Mouse (Mus musculus) C2C12 (cell line): ENCODE results near the gene Prrc2a. TPM values are rescaled to one million over a fixed set of nuclear protein-coding genes. Genes with fewer than 3 reads are reported as not detected.

Experiments used
- H3K27me3 ChIP-seq: one replicate; pipeline ENCODE4 v1.6.1; 2011; ENCODE audit not compliant: control insufficient read depth, insufficient read depth, insufficient read length
- H3K36me3 ChIP-seq: one replicate; pipeline ENCODE4 v1.6.1; 2011; ENCODE audit not compliant: control insufficient read depth, insufficient read depth
- H3K4me3 ChIP-seq: one replicate; pipeline ENCODE4 v1.5.1; 2011; ENCODE audit warnings: mild to moderate bottlenecking, control low read depth; ENCODE audit not compliant: poor library complexity, insufficient read depth, severe bottlenecking
- H3K79me2 ChIP-seq: one replicate; pipeline ENCODE4 v1.6.1; 2011; ENCODE audit not compliant: control insufficient read depth, insufficient read depth
- H3K79me3 ChIP-seq: one replicate; pipeline ENCODE4 v1.6.1; 2011; ENCODE audit warnings: low read depth, control low read depth
- H3ac ChIP-seq: one replicate; pipeline ENCODE3; 2011; ENCODE audit warnings: low read depth; ENCODE audit not compliant: control insufficient read depth, insufficient read length
- CEBPB ChIP-seq: IDR thresholded peaks from one replicate; pipeline ENCODE4 v1.6.1; 2011; ENCODE audit warnings: low read depth, mild to moderate bottlenecking, control low read depth, moderate library complexity
- CTCF ChIP-seq: IDR thresholded peaks from one replicate; pipeline ENCODE4 v1.5.1; 2011; ENCODE audit not compliant: control insufficient read depth, insufficient read depth, insufficient read length
- FOSL1 ChIP-seq: IDR thresholded peaks from one replicate; pipeline ENCODE4 v1.8.0; 2011; ENCODE audit warnings: mild to moderate bottlenecking, low read length; ENCODE audit not compliant: poor library complexity, insufficient read depth, severe bottlenecking
- MAX ChIP-seq: IDR thresholded peaks from one replicate; pipeline ENCODE4 v1.6.1; 2011; ENCODE audit warnings: mild to moderate bottlenecking, control low read depth
- MYOD1 ChIP-seq: IDR thresholded peaks from one replicate; pipeline ENCODE4 v1.6.1; 2011; ENCODE audit warnings: low read depth; ENCODE audit not compliant: control insufficient read depth, insufficient read length
- MYOG ChIP-seq: IDR thresholded peaks from one replicate; pipeline ENCODE4 v1.6.1; 2011; ENCODE audit not compliant: control insufficient read depth, insufficient read length; ENCODE audit errors: extremely low read depth
- USF1 ChIP-seq: IDR thresholded peaks from one replicate; pipeline ENCODE4 v1.6.1; 2011; ENCODE audit warnings: low read depth, mild to moderate bottlenecking, control low read depth, moderate library complexity
- polyA plus RNA-seq: library from polyadenylated mRNA; unstranded; fragments of >200 nt; fragmentation: generic; extraction: Trizol; gene quantifications from one replicate; pipeline ENCODE4 v1.2.1, GENCODE M21; 2012; ENCODE audit warnings: missing spikeins

Prrc2a gene
- polyA plus RNA-seq, 1 experiment = 183 TPM

DNA sequence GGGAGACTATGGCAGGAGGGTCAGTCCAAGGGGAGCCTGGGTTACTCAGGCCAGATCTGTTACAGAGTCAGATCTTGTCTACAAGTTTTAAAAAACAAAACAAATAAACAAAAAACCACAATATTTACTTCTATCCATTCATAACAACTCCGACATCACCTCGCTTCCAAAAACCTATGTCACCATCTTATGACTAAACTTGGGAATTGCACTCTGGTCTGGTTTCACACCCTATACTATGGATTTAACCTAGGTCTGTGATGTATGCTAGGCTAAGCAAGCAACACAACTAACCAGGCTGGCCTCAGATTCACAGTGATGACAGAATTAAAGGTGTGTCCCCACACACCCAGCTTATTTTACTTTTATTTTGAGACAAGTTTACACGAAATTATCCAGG lies 58.2 kb downstream of the Prrc2a start:
- Histone ChIP-seq H3K4me3 (no peak overlapping the region), H3ac (no peak overlapping the region), H3K79me2 (no peaks in the 10 kb centered on the region), H3K36me3 (no peaks in the 10 kb centered on the region), H3K27me3 (no peaks in the 10 kb centered on the region), H3K79me3 (no peaks in the 10 kb centered on the region)
- no peak for TF ChIP-seq FOSL1
- no peak for TF ChIP-seq MYOG
- no peak for TF ChIP-seq CTCF
- TF ChIP-seq MAX = no peak
- no peak for TF ChIP-seq USF1
- TF ChIP-seq CEBPB = no peak
- no peak for TF ChIP-seq MYOD1

DNA sequence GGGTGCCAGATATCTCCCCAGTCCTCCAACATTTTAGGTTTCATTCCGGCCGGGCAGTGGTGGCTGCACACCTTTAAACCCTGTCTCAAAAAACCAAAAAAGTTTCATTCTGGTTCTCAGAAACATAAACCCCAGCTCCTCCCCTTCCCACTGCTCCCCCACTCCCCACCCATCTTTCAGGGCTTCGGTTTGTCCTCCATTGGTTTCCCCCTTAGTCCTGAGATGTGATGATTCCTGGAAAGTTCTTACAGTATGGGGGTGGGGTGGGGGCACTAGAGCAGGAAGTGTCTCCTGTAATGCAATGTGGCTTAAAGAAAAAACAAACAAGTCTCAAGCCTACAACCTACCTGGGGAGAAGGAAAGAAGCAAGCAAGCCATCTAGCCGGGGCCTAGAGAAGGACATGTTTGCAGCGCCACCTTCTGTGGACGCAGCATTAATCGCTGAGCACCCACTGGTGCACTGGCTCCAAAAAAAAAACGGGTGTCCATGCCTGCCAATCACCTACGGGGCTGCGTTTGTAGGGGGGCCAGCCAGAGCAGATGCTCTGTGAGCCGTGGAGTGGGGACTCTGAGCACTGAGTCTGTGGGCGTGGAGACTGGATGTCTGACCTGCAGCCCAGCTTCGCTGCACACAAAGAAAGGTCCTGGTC lies 58.8 kb downstream of the Prrc2a start:
- TF ChIP-seq CTCF = peak; percentile 41
- no peak for TF ChIP-seq CEBPB
- peaks cover 4% of the 10 kb centered on the region for H3K36me3 ChIP-seq
- no peaks in the 10 kb centered on the region for H3K27me3 ChIP-seq
- H3K4me3 ChIP-seq = no peak overlapping the region
- H3K79me3 ChIP-seq = no peaks in the 10 kb centered on the region
- H3K79me2 ChIP-seq = no peaks in the 10 kb centered on the region
- H3ac ChIP-seq = peak overlapping the region; percentile 40

DNA sequence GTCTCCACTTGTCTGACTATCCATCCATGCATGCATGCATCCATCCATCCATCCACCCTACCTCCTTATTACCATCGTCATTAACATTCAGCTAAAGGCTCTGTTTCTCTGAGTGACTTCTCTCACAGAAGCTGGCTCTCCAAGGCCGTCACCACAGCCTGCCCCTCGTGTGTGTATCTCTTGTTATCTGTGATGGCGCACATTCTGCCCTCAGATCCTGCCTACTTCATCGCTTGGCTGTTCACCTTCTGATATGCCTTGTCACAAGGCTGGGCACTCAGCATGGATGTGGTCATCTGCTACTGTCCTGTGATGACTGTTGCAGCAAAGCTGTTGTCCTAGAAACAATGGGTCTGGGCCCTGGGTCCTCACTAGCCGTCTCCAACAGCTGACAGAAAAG lies 59.9 kb downstream of the Prrc2a start:
- H3K36me3 ChIP-seq = peaks cover 10% of the 10 kb centered on the region
- no peaks in the 10 kb centered on the region for H3K79me2 ChIP-seq
- no peak for TF ChIP-seq MYOG
- no peak for TF ChIP-seq CEBPB
- no peak for TF ChIP-seq USF1
- no peak for TF ChIP-seq MYOD1
- TF ChIP-seq FOSL1 = no peak
- TF ChIP-seq MAX = no peak
- no peak for TF ChIP-seq CTCF
- H3K27me3 ChIP-seq = no peaks in the 10 kb centered on the region
- no peak overlapping the region for H3ac ChIP-seq
- H3K4me3 ChIP-seq = no peak overlapping the region
- H3K79me3 ChIP-seq = no peaks in the 10 kb centered on the region

DNA sequence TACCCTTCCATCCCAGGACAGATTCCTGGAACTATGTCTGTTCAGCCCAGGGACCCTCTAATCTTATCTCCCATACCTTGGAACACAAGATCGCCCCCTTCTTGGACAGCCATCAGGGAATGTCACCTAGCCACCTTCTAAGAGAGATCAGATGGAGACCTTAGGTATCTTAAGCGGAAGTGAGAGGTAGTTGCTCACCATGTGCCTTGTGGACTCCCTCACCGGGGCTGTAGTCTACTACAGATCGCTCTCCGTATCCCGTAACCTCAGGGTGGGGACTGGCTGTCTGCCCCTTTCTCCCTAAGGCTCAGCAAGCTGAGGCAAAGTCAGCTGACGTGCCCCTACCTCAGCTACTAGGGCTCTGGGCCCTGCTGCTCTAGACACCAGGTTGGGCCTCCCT lies 60.6 kb downstream of the Prrc2a start:
- TF ChIP-seq MYOD1 (no peak), CTCF (no peak), USF1 (no peak), MYOG (no peak), CEBPB (no peak), MAX (no peak), FOSL1 (no peak)
- H3K27me3 ChIP-seq = no peaks in the 10 kb centered on the region
- H3K4me3 ChIP-seq = no peak overlapping the region
- no peaks in the 10 kb centered on the region for H3K79me2 ChIP-seq
- peaks cover 17% of the 10 kb centered on the region for H3K36me3 ChIP-seq
- H3ac ChIP-seq = no peak overlapping the region
- no peaks in the 10 kb centered on the region for H3K79me3 ChIP-seq

DNA sequence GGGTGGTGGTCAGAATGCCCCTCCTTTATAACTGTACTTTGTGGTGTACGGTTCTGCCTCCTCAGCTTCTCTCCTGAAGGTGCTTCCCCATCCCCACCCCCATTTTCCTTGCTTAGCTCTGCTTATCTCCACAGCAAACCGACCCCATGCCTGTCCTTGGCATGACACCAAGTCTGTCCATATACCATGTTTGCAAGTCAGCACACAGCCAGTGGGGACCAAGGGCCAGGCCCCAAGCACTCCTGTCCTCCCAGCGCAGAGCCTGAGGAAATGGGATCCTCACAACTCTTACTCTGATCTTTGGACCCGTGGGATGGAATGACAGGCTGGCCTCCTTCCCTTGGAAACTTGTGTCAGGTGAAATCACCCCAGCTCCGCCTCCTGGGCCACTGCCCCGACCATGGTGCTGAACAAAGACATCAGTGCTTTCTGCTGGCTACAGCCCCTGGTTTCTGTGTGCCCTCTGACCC lies 61.4 kb downstream of the Prrc2a start:
- Histone ChIP-seq H3K36me3 (peaks cover 17% of the 10 kb centered on the region), H3K79me3 (no peaks in the 10 kb centered on the region)

DNA sequence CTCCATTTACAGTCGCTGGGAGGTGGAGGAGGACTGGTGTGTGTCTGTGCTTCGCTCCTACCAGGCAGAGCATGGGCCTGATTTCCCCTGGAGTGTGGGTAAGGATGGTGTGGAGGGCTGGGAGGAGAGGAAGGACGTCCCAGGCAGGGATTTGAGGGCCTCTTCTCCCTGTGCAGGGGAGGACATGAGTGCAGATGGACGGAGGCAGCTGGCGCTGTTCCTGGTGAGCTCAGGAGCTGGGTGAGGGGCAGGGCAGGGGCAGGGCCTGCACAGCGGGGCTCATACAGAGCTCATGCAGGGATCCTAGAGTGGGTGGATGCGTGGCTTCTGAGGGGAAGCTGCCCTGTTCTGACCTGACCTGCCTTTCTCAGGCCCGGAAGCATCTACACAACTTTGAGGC lies 62.4 kb downstream of the Prrc2a start:
- Histone ChIP-seq H3K79me2 (no peaks in the 10 kb centered on the region), H3ac (no peak overlapping the region), H3K36me3 (peaks cover 17% of the 10 kb centered on the region), H3K4me3 (no peak overlapping the region), H3K27me3 (no peaks in the 10 kb centered on the region), H3K79me3 (no peaks in the 10 kb centered on the region)
- TF ChIP-seq CTCF (no peak), MAX (no peak), FOSL1 (no peak), USF1 (no peak), MYOG (no peak), CEBPB (no peak), MYOD1 (no peak)

More for the DNA sequence above, 61.4 kb downstream of the Prrc2a start:
- Histone ChIP-seq H3K79me2 (no peaks in the 10 kb centered on the region), H3K4me3 (no peak overlapping the region), H3ac (no peak overlapping the region), H3K27me3 (no peaks in the 10 kb centered on the region)
- TF ChIP-seq CEBPB (no peak), MYOD1 (no peak), CTCF (no peak), MYOG (no peak), MAX (no peak), USF1 (no peak), FOSL1 (no peak)
